Mouse (Mus musculus) lung, adult 2 months (tissue): ENCODE data around the gene 1700003F12Rik.

ENCODE experiments used
- CTCF ChIP-seq: fragments of 200-500 bp; IDR thresholded peaks from 2 replicates; pipeline ENCODE4 v1.5.1; 2011; ENCODE audit warnings: mild to moderate bottlenecking, low read length, control low read depth; ENCODE audit not compliant: insufficient read depth
- POLR2A ChIP-seq: fragments of 200-500 bp; IDR thresholded peaks from 2 replicates; pipeline ENCODE4 v1.6.1; 2011; ENCODE audit warnings: low read depth, mild to moderate bottlenecking, control low read depth, low read length, borderline replicate concordance; ENCODE audit errors: extremely low read depth

- TF ChIP-seq POLR2A (no peak), CTCF (no peak)
Measured at GRCm38 (mm10) chr2:154510141-154510540, 36.7 kb upstream of the 1700003F12Rik start.
